Mouse (Mus musculus) lung, adult 2 months (tissue): ENCODE results near the gene Elf1. TPM values are rescaled to one million over a fixed set of nuclear protein-coding genes. Genes with fewer than 3 reads are reported as not detected.

ENCODE experiments used
- DNase-seq: peaks from one replicate; pipeline ENCODE4 v3.0.0; 2022
- H3K4me1 ChIP-seq: fragments of 200-500 bp; 2 replicates; pipeline ENCODE4 v1.6.1; 2011; ENCODE audit warnings: low read length; ENCODE audit not compliant: control insufficient read depth, insufficient read depth
- H3K4me3 ChIP-seq: fragments of 200-500 bp; replicated peaks from 2 replicates; pipeline ENCODE3; 2011; ENCODE audit warnings: low read depth, mild to moderate bottlenecking, control low read depth, low read length; ENCODE audit errors: extremely low read depth
- CTCF ChIP-seq: fragments of 200-500 bp; IDR thresholded peaks from 2 replicates; pipeline ENCODE4 v1.5.1; 2011; ENCODE audit warnings: mild to moderate bottlenecking, low read length, control low read depth; ENCODE audit not compliant: insufficient read depth
- POLR2A ChIP-seq: fragments of 200-500 bp; IDR thresholded peaks from 2 replicates; pipeline ENCODE4 v1.6.1; 2011; ENCODE audit warnings: low read depth, mild to moderate bottlenecking, control low read depth, low read length, borderline replicate concordance; ENCODE audit errors: extremely low read depth
- WGBS: fragments of 180-500 bp; shearing (Covaris S2); methylation state at CpG from one replicate; pipeline ENCODE4 v1.1.7; 2018; 5-methylcytosine and 5-hydroxymethylcytosine counted together
- polyA plus RNA-seq: library from polyadenylated mRNA; depleted of rRNA; stranded (reverse); fragments of >200 nt; gene quantifications from 2 replicates; pipeline ENCODE4 v1.2.3, GENCODE M21; 2012

Gene Elf1
- polyA plus RNA-seq, 1 experiment: 20.9 TPM

- DNase-seq: no peak
- 94% methylated on average over 1 of the region's 1 CpGs for WGBS
- Histone ChIP-seq H3K4me1 (peaks cover 18% of the 10 kb centered on the region), H3K4me3 (no peak overlapping the region)
- no peak for TF ChIP-seq CTCF
- no peak for TF ChIP-seq POLR2A
These were observed 71.9 kb downstream of the Elf1 start for GRCm38 (mm10) chr14:79552854-79553253.

DNA sequence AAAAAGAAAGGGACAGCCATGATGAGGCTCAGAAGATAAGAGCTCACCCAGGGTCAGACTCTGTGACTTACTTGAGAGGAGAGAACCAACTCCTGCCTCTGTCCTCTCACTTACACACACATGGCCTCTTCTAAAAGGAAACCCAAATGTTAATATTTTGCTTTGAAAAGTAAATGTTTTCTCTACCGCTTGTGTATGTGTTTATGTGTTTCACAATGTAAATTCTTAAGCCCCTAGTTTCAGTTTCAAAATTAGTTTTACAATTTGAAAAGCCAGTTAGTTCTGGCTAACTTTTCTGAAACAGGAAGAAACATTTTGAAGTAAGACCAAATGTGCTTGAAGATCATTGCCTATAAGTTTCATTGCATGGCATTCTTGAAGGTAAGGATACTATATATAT lies 76.8 kb downstream of the Elf1 start:
- no peak for DNase-seq
- TF ChIP-seq POLR2A (no peak), CTCF (no peak)

GRCm38 (mm10) chr14:79562745-79563144 lies 81.8 kb downstream of the Elf1 start:
- Histone ChIP-seq H3K4me3 (no peak overlapping the region), H3K4me1 (peaks cover 9% of the 10 kb centered on the region)
- 10% methylated on average over 5 of the region's 5 CpGs for WGBS
- DNase-seq: peak; percentile 65
- TF ChIP-seq CTCF (peak; percentile 97), POLR2A (no peak)

More for the DNA sequence above, 76.8 kb downstream of the Elf1 start:
- WGBS: 18% methylated on average over 1 of the region's 1 CpGs
- H3K4me3 ChIP-seq: no peak overlapping the region
- peaks cover 16% of the 10 kb centered on the region for H3K4me1 ChIP-seq

DNA sequence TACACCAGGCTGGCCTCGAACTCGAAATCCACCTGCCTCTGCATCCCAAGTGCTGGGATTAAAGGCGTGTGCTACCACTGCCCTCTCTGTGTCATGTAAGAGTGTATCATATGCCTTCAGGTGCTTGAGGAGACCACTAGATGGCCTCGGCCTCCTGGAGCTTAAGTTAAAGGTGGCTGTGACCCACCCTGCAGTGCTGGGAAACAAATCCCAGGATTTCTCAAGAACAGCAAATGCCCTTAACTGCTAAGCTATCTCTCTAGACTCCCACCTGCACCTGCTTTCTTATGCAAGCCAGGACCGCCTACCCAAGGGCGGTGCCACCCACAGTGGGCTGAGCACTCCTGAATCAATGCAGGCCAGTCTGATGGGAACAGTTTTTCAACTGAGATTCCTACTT lies 83.8 kb downstream of the Elf1 start:
- peaks cover 2% of the 10 kb centered on the region; the same call in 1 of the 2 replicates for H3K4me1 ChIP-seq
- no peak for DNase-seq
- 81% methylated on average over 6 of the region's 6 CpGs for WGBS
- H3K4me3 ChIP-seq: no peak overlapping the region
- no peak for TF ChIP-seq POLR2A
- 0 out of 2 replicates have a peak, but pooled peaks have one; percentile 16 for TF ChIP-seq CTCF

GRCm38 (mm10) chr14:79573482-79574191 lies 92.6 kb downstream of the Elf1 start:
- 88% methylated on average over 13 of the region's 13 CpGs for WGBS
- no peak for DNase-seq
- TF ChIP-seq POLR2A (no peak), CTCF (no peak)
- H3K4me1 ChIP-seq: no peaks in the 10 kb centered on the region
- no peak overlapping the region for H3K4me3 ChIP-seq

DNA sequence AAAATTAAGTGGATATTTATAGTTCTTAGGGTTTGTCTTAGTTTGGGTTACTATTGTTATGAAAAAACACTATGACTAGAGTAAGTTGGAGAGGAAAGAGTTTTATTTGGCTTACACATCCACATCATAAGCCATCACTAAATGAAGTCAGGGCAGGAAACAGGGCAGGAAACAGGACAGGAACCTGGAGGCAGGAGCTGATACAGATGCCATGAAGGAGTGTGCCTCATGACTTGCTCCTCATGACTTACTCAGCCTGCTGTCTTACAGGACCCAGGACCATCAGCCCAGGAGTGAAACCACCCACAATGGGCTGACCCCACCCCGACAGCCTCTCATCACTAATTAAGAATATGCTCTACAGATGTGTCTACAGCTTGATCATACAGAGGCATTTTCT lies 93.4 kb downstream of the Elf1 start:
- Histone ChIP-seq H3K4me3 (no peak overlapping the region), H3K4me1 (no peaks in the 10 kb centered on the region)
- 93% methylated on average over 1 of the region's 1 CpGs for WGBS
- DNase-seq: no peak
- TF ChIP-seq CTCF (no peak), POLR2A (no peak)

- TF ChIP-seq CTCF: no peak
- TF ChIP-seq POLR2A: no peak
- Histone ChIP-seq H3K4me3 (no peak overlapping the region), H3K4me1 (peaks cover 3% of the 10 kb centered on the region; the same call in 1 of the 2 replicates)
- DNase-seq: no peak
- 86% methylated on average over 5 of the region's 5 CpGs for WGBS
These were observed 102.7 kb downstream of the Elf1 start for GRCm38 (mm10) chr14:79583526-79584245.

GRCm38 (mm10) chr14:79586499-79587138 lies 105.6 kb downstream of the Elf1 start:
- WGBS: 32% methylated on average over 16 of the region's 16 CpGs
- peaks cover 3% of the 10 kb centered on the region; the same call in 1 of the 2 replicates for H3K4me1 ChIP-seq
- H3K4me3 ChIP-seq: peak overlapping the region; percentile 100
- TF ChIP-seq CTCF (no peak), POLR2A (no peak)
- no peak for DNase-seq

- under 1% methylated on average over 60 of the region's 60 CpGs for WGBS
- peak within 1 kb of the TSS; percentile 100 for H3K4me3 ChIP-seq
- DNase-seq: peak; percentile 94
- H3K4me1 ChIP-seq: peaks cover 3% of the 10 kb centered on the region; the same call in 1 of the 2 replicates
- TF ChIP-seq CTCF (no peak), POLR2A (peak; percentile 70; the same call in 1 of the 2 replicates)
These were observed 106.3 kb downstream of the Elf1 start, which contains the start of gene Sugt1 for GRCm38 (mm10) chr14:79587139-79587851. Sugt1 (plus strand) TSS chr14:79587691.
